Mouse (Mus musculus) A20 (cell line): Measurements from ENCODE around the gene Icos.
A peak's percentile ranks its signal among the peaks of the same experiment; 100 is the strongest.

ENCODE experiments used
- DNase-seq: peaks from one replicate; pipeline ENCODE4 v3.0.0-alpha.2; 2011; ENCODE audit warnings: low read depth, low spot score

The Icos gene

GRCm38 (mm10) chr1:60977641-60978040 is at the start of gene Icos:
TSS of gene Icos (plus strand) at chr1:60977927.
- DNase-seq = no peak

- no peak for DNase-seq
These were observed 48.7 kb upstream of the Icos start for GRCm38 (mm10) chr1:60929036-60929435.

DNA sequence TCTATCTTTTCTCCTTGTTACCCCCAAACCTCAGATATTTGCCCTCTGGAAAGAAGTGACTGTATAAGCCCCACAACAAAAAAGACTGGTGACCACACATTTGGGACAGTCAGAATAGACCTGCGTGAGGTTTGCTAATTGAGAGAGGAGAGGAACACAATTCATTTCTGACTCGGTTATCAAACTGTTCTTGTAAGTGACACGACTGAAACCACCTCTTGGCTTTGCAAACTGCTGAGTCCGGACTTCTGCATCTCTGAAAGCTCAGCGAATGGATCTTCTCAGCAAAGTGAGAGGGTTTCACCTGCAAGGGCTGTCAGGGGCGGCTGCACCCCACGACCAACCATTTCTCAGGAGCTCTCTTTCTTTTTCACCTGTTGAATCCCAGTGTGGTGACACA is 47.3 kb upstream of the Icos start:
- DNase-seq = no peak

- no peak for DNase-seq
These were observed 41.7 kb upstream of the Icos start for GRCm38 (mm10) chr1:60935968-60936581.

GRCm38 (mm10) chr1:60936963-60937711 is 40.6 kb upstream of the Icos start:
- peak; percentile 46 for DNase-seq

- no peak for DNase-seq
These were observed 39.5 kb upstream of the Icos start for GRCm38 (mm10) chr1:60938256-60938655.

GRCm38 (mm10) chr1:60938974-60939373 is 38.8 kb upstream of the Icos start:
- DNase-seq = no peak

- DNase-seq = peak; percentile 35
These were observed 37.7 kb upstream of the Icos start for GRCm38 (mm10) chr1:60940023-60940422.

- DNase-seq = peak; percentile 74
These were observed 37.1 kb upstream of the Icos start for GRCm38 (mm10) chr1:60940620-60941019.

- peak; percentile 91 for DNase-seq
These were observed 36.4 kb upstream of the Icos start for GRCm38 (mm10) chr1:60941056-60942048.

- no peak for DNase-seq
These were observed 34.8 kb upstream of the Icos start for GRCm38 (mm10) chr1:60942921-60943320.

- DNase-seq = no peak
These were observed 31.9 kb upstream of the Icos start for GRCm38 (mm10) chr1:60945633-60946401.

- no peak for DNase-seq
These were observed 29.6 kb upstream of the Icos start for GRCm38 (mm10) chr1:60948112-60948511.

- DNase-seq = no peak
These were observed 24.8 kb upstream of the Icos start for GRCm38 (mm10) chr1:60952958-60953357.

DNA sequence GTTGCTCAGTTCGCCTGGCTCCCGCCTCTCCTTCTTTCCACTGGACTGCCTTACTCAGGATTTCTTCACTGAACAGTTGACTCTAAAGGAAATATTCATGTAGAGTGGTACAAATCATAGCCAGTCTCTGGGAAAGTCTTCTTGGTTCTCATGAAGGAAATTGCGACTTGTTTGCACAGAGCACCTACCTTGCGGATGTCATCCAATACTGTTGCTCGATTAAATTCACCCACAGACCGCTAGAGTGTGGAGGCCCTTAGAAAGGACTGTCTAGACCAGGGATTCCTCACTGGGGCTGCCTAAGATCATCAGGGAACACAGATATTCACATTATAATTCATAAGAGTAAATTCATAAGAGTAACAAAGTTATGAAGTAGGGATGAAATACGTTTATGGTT is 24.0 kb upstream of the Icos start:
- DNase-seq = no peak

GRCm38 (mm10) chr1:60954759-60955158 is 23.0 kb upstream of the Icos start:
- peak; percentile 55 for DNase-seq

DNA sequence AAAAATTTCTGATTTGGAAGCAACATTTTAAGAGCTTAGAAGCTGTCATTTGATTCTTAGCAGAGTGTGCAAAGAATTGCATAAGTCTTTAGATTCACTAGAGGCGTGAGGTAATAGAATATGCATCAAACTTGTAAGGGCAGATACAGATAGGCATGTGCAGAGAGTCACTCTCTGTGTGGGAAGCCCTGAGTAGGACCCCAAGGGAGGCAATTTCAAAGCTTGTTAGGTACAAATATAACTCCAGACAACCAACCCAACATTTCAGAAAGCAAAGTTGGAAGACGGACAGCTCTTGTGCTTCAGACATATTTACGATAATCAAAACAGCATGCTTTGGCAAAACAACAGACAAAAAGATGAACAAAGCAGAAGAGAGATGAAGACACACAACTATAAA is 22.5 kb upstream of the Icos start:
- no peak for DNase-seq

GRCm38 (mm10) chr1:60956196-60956595 is 21.5 kb upstream of the Icos start:
- DNase-seq = no peak

- DNase-seq = no peak
These were observed 19.4 kb upstream of the Icos start for GRCm38 (mm10) chr1:60958287-60958686.

DNA sequence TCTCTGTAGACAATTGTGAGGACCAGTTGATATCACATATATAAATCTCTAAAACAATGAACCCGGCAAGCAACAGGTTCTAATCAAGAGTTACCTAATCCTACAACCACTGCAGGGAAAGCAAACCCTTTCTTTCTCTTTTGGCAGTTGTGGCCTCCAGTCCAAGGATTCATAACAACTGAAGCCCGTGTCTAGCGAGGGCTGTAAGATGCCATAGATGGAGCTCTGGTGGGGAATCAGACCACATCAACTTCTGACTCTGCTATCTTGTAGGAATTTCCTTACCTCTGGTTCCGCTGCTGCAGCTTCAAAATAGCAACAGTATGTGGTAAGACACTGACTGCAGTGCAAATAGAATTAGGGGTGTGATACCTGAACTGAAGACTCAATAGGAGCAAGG is 18.5 kb upstream of the Icos start:
- no peak for DNase-seq

DNA sequence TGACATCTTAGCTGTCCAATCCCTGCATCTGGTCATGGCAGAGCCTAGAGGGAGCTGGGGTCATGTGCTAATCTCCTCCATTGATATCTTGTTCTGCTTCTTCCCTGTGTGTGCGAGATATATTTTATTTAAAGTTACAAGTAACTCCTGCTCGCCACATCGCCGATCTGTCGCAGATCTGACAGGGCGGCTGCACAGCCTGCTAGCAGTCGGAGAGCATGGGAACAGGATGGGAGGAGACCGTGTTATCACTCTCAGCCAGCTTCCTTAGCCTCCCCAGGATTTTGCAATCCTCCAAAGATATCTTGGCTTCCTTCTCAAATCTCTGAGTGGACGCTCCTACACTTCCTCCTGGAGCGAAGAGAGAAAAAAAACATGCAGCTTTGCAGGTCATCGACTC is 17.3 kb upstream of the Icos start:
- no peak for DNase-seq
